Comparison of ENCODE assay signal across 8 mouse cellular contexts in the genomic region with DNA sequence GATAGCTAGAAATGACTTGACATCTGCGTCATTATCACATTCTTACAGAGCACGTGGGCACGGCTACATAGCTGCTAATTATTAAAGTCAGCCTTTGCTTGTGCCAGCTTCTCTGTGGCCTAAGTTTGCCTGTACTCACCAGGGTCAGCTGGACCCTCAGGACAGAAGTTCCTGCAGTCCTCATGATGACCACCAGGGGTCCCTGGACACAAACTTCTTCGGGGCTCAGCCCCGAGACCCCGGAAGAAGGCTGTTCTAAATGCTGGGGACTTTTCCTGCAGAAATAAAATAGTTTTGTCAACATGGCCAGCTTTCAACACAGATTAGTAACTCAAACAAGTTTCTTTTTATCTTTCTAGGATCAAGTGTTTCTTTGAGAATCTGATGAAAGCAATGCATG.
DNase-seq lines count a peak whose midpoint lies in the region; ATAC-seq and TF ChIP-seq lines count a peak whose summit lies in the region.

No protein-coding gene starts in this region.

- no peak overlapping the region for H3K9ac ChIP-seq in forebrain, embryonic 11.5 days (ENCODE audit: low read length)
- H3K9ac ChIP-seq in forebrain, embryonic 12.5 days, result no peak overlapping the region
- no peak overlapping the region for H3K9ac ChIP-seq in liver, adult 2 months (ENCODE audit: low read depth, low read length)
- H3K9ac ChIP-seq in liver, embryonic 12.5 days, result no peak overlapping the region

- H3K27ac ChIP-seq in forebrain, embryonic 11.5 days (ENCODE audit: low read depth, low read length), result no peak overlapping the region
- no peak overlapping the region for H3K27ac ChIP-seq in forebrain, embryonic 12.5 days
- H3K27ac ChIP-seq in liver, adult 2 months (replicated peaks; ENCODE audit: insufficient read depth, low read depth, low read length), result no peak overlapping the region
- H3K27ac ChIP-seq in liver, embryonic 12.5 days, result no peak overlapping the region

- no peaks in the 10 kb centered on the region for H3K36me3 ChIP-seq in forebrain, embryonic 11.5 days (ENCODE audit: control insufficient read depth, insufficient read depth, low read length)
- no peaks in the 10 kb centered on the region for H3K36me3 ChIP-seq in forebrain, embryonic 12.5 days (replicated peaks)
- H3K36me3 ChIP-seq in liver, adult 2 months (ENCODE audit: control insufficient read depth, insufficient read depth, low read length), result no peaks in the 10 kb centered on the region
- no peaks in the 10 kb centered on the region for H3K36me3 ChIP-seq in liver, embryonic 12.5 days

- no peaks in the 10 kb centered on the region for H3K4me1 ChIP-seq in forebrain, embryonic 11.5 days (replicated peaks; ENCODE audit: control insufficient read depth, insufficient read depth, low read length)
- no peaks in the 10 kb centered on the region for H3K4me1 ChIP-seq in forebrain, embryonic 12.5 days
- H3K4me1 ChIP-seq in liver, adult 2 months (ENCODE audit: control insufficient read depth, insufficient read depth, low read length), result no peaks in the 10 kb centered on the region
- peaks cover under 1% of the 10 kb centered on the region for H3K4me1 ChIP-seq in liver, embryonic 12.5 days

- peak; percentile 79 for DNase-seq in forebrain, embryonic 11.5 days (ENCODE audit: low spot score)
- no peak for DNase-seq in liver, adult 2 months (ENCODE audit: extremely low read depth, low read depth, low spot score)
- peak; percentile 23 for DNase-seq in adipocyte (ENCODE audit: low spot score)
- peak; percentile 70 for DNase-seq in heart, postnatal 4 days
- peak; percentile 71 for DNase-seq in mesoderm, embryonic 11.5 days (ENCODE audit: low read depth, low spot score)
- DNase-seq in urinary bladder, adult 2 months (ENCODE audit: low spot score), result no peak

- TF ChIP-seq POLR2A in liver, adult 2 months (IDR thresholded peaks at IDR 0.05; ENCODE audit: extremely low read depth, insufficient read depth, low read length), result no peak

- no peaks in the 10 kb centered on the region for H3K79me2 ChIP-seq in liver, adult 2 months (ENCODE audit: control insufficient read depth, insufficient read depth, low read length)

- H3K9me3 ChIP-seq in forebrain, embryonic 11.5 days (ENCODE audit: control insufficient read depth, low read length), result no peaks in the 10 kb centered on the region
- no peaks in the 10 kb centered on the region for H3K9me3 ChIP-seq in forebrain, embryonic 12.5 days
- H3K9me3 ChIP-seq in liver, embryonic 12.5 days (replicated peaks), result no peaks in the 10 kb centered on the region

- H3K4me2 ChIP-seq in forebrain, embryonic 11.5 days (ENCODE audit: low read depth, low read length, severe bottlenecking), result no peak overlapping the region
- no peak overlapping the region for H3K4me2 ChIP-seq in forebrain, embryonic 12.5 days
- no peak overlapping the region for H3K4me2 ChIP-seq in liver, embryonic 12.5 days

- no peak for ATAC-seq in forebrain, embryonic 11.5 days (replicated peaks; ENCODE audit: low FRiP score)
- ATAC-seq in forebrain, embryonic 12.5 days (ENCODE audit: low FRiP score), result no peak
- ATAC-seq in liver, embryonic 12.5 days, result no peak

- TF ChIP-seq CTCF in liver, adult 2 months (IDR thresholded peaks at IDR 0.05; ENCODE audit: low read depth, low read length), result peak; percentile 75

- 32% methylated on average over 6 of the region's 6 CpGs for WGBS in forebrain, embryonic 11.5 days
- 29% methylated on average over 6 of the region's 6 CpGs for WGBS in forebrain, embryonic 12.5 days
- 41% methylated on average over 6 of the region's 6 CpGs for WGBS in liver, adult 2 months
- WGBS in liver, embryonic 12.5 days (ENCODE audit: insufficient replicate concordance), result 32% methylated on average over 6 of the region's 6 CpGs

- no peaks in the 10 kb centered on the region for H3K27me3 ChIP-seq in forebrain, embryonic 11.5 days (ENCODE audit: control insufficient read depth, insufficient read depth, low read length)
- 0 out of 2 replicates have a peak, but pooled peaks cover 4% of the 10 kb centered on the region for H3K27me3 ChIP-seq in forebrain, embryonic 12.5 days
- no peaks in the 10 kb centered on the region for H3K27me3 ChIP-seq in liver, adult 2 months (ENCODE audit: control insufficient read depth, insufficient read depth, low read length)
- no peaks in the 10 kb centered on the region; the same call in 1 of the 2 replicates for H3K27me3 ChIP-seq in liver, embryonic 12.5 days (replicated peaks)

- H3K4me3 ChIP-seq in forebrain, embryonic 11.5 days (ENCODE audit: low read depth, low read length), result no peak overlapping the region
- H3K4me3 ChIP-seq in forebrain, embryonic 12.5 days (replicated peaks), result no peak overlapping the region
- H3K4me3 ChIP-seq in liver, adult 2 months (ENCODE audit: insufficient read depth, low read depth, low read length), result no peak overlapping the region
- no peak overlapping the region for H3K4me3 ChIP-seq in liver, embryonic 12.5 days

Comparison
In these comparisons a context has a peak if more than half of its experiments do, and no peak if none do; other contexts are left out.
1. DNase-seq: peak in forebrain, embryonic 11.5 days (single experiment), adipocyte (single experiment), heart, postnatal 4 days (single experiment) and mesoderm, embryonic 11.5 days (single experiment); none in liver, adult 2 months (single experiment) and urinary bladder, adult 2 months (single experiment).